Mouse (Mus musculus): ENCODE results near the gene Spib. TPM values are rescaled to one million over a fixed set of nuclear protein-coding genes. Genes with fewer than 3 reads are reported as not detected.

The Spib gene
- 1.3 TPM for polyA plus RNA-seq (2017; shearing (Covaris generic))

GRCm38 (mm10) chr7:44531946-44532732, at the start of gene Spib:
Gene Spib, minus strand, starts transcription at chr7:44532071.

DNA sequence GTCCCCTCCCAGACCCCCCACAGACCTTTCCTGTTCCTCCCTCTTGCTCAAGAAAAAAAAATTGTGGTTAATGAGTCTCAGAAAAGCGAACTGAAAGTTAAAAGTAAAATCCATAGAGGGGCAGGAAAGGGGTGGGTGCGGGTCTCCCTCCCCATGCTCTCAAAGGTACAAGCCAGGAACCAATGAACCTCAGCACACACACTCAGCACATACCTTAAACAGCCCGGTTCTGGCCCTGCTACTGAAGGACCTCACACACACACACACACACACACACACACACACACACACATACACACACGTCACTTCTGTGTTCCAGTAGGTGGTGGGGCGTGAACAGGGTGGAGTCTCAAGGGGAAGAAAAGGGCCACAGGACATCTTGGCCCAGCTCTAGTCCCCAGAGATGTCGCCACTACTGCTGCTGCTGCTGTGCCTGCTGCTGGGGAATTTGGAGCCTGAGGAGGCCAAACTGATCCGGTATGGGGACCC, 40.4 kb upstream of the Spib start, which contains the start of gene Napsa:
TSS of gene Napsa (plus strand) at position 168 of the 489 bp plus-strand sequence.

DNA sequence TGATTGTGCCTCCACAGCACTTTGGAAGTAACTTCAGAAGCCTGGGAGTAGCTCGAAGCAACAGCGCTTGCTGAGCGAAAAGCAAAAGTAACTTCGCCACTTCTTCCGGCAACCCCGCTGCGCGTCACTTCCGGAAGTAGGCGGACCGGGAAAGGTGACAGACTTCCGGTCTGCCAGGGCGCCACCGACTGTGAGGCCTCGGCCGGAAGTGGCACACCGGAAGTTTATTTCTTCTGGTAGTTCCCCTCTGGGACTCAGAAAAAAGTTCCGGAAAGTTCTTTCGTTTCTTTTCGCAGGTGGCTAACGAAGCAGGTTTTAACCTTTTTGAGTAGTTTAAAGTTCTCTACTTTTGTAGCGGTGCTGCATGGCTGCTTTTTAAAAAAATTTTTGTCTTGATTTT, 22.0 kb upstream of the Spib start, which contains the start of gene Nr1h2:
TSS of gene Nr1h2 (minus strand) at position 126 of the 400 bp plus-strand sequence.

GRCm38 (mm10) chr7:44548497-44549087, 16.7 kb upstream of the Spib start, which contains the start of gene Pold1:
Gene Pold1, minus strand, starts transcription at chr7:44548849.

GRCm38 (mm10) chr7:44524502-44524901, 7.4 kb downstream of the Spib start, which contains the start of gene Mybpc2:
Gene Mybpc2, minus strand, starts transcription at chr7:44524656.

GRCm38 (mm10) chr7:44495992-44496770, 35.7 kb downstream of the Spib start, which contains the start of the genes Emc10 and Fam71e1:
Gene Emc10, minus strand, starts transcription at chr7:44496529.
Gene Fam71e1, plus strand, starts transcription at chr7:44496581.

Other genes with a start within 250 kb of the Spib start
- 0.21 TPM for gene Clec11a, start 225.2 kb downstream of the Spib start, polyA plus RNA-seq (2017; shearing (Covaris generic))
- 0.11 TPM for gene Shank1, start 221.8 kb downstream of the Spib start, polyA plus RNA-seq (2017; shearing (Covaris generic))
- 0.10 TPM for gene Syt3, start 148.0 kb downstream of the Spib start, polyA plus RNA-seq (2017; shearing (Covaris generic))
- 0.38 TPM for gene 1700008O03Rik, start 146.3 kb downstream of the Spib start, polyA plus RNA-seq (2017; shearing (Covaris generic))
- gene Lrrc4b, start 103.1 kb downstream of the Spib start, polyA plus RNA-seq (2017; shearing (Covaris generic)) = not detected
- gene Aspdh, start 66.7 kb downstream of the Spib start, polyA plus RNA-seq (2017; shearing (Covaris generic)) = not detected
- 120 TPM for gene Josd2, start 64.1 kb downstream of the Spib start, polyA plus RNA-seq (2017; shearing (Covaris generic))
- 132 TPM for gene Emc10, start 35.5 kb downstream of the Spib start, polyA plus RNA-seq (2017; shearing (Covaris generic))
- 3.8 TPM for gene Fam71e1, start 35.5 kb downstream of the Spib start, polyA plus RNA-seq (2017; shearing (Covaris generic))
- gene Mybpc2, start 7.4 kb downstream of the Spib start, polyA plus RNA-seq (2017; shearing (Covaris generic)) = not detected
- 64.9 TPM for gene Pold1, start 16.8 kb upstream of the Spib start, polyA plus RNA-seq (2017; shearing (Covaris generic))
- 141 TPM for gene Nr1h2, start 21.9 kb upstream of the Spib start, polyA plus RNA-seq (2017; shearing (Covaris generic))
- gene Napsa, start 40.3 kb upstream of the Spib start, polyA plus RNA-seq (2017; shearing (Covaris generic)) = 1.6 TPM
- gene Kcnc3, start 58.6 kb upstream of the Spib start, polyA plus RNA-seq (2017; shearing (Covaris generic)) = not detected
- not detected for gene Myh14, start 138.8 kb upstream of the Spib start, polyA plus RNA-seq (2017; shearing (Covaris generic))
- not detected for gene Izumo2, start 176.7 kb upstream of the Spib start, polyA plus RNA-seq (2017; shearing (Covaris generic))
- gene Vrk3, start 216.3 kb upstream of the Spib start, polyA plus RNA-seq (2017; shearing (Covaris generic)) = 112 TPM
- 0.57 TPM for gene Zfp473, start 219.0 kb upstream of the Spib start, polyA plus RNA-seq (2017; shearing (Covaris generic))

Measured in CD4-positive, CD25-positive, alpha-beta regulatory T cell, adult 9 weeks (primary cell).